Mouse (Mus musculus) neural tube, embryonic 11.5 days (tissue): ENCODE measurements around the gene Kmt2b. TPM values are rescaled to one million over a fixed set of nuclear protein-coding genes. Genes with fewer than 3 reads are reported as not detected.

ENCODE experiments used
- ATAC-seq: fragments of 200-750 bp; cut with Nextera tagmentation; 2 replicates; pipeline ENCODE4 v1.8.0; 2017; ENCODE audit warnings: moderate number of reproducible peaks, mild to moderate bottlenecking, moderate TSS enrichment, moderate library complexity; ENCODE audit not compliant: insufficient read depth, low FRiP score, low TSS enrichment
- DNase-seq: peaks from one replicate; pipeline ENCODE4 v3.0.0-alpha.2; 2015; ENCODE audit warnings: low spot score
- H3K27ac ChIP-seq: fragments of 300-500 bp; sonication (generic); 2 replicates; pipeline ENCODE4 v1.5.1; 2014; ENCODE audit warnings: low read depth, mild to moderate bottlenecking, low read length
- H3K27me3 ChIP-seq: fragments of 300-500 bp; sonication (generic); 2 replicates; pipeline ENCODE4 v1.6.1; 2014; ENCODE audit warnings: mild to moderate bottlenecking, low read length, mixed read lengths; ENCODE audit not compliant: control insufficient read depth, insufficient read depth
- H3K36me3 ChIP-seq: fragments of 300-500 bp; sonication (generic); 2 replicates; pipeline ENCODE4 v1.6.1; 2014; ENCODE audit warnings: mild to moderate bottlenecking, low read length, moderate library complexity, mixed read lengths; ENCODE audit not compliant: control insufficient read depth, insufficient read depth
- H3K4me1 ChIP-seq: fragments of 300-500 bp; sonication (generic); 2 replicates; pipeline ENCODE4 v1.6.1; 2014; ENCODE audit warnings: low read length, mixed read lengths; ENCODE audit not compliant: control insufficient read depth, insufficient read depth
- H3K4me2 ChIP-seq: fragments of 300-500 bp; sonication (generic); 2 replicates; pipeline ENCODE4 v1.6.1; 2014; ENCODE audit warnings: low read depth, mild to moderate bottlenecking, moderate library complexity
- H3K4me3 ChIP-seq: fragments of 300-500 bp; sonication (generic); 2 replicates; pipeline ENCODE4 v1.5.1; 2014; ENCODE audit warnings: low read depth, low read length
- H3K9ac ChIP-seq: fragments of 300-500 bp; sonication (generic); 2 replicates; pipeline ENCODE4 v1.6.1; 2014; ENCODE audit warnings: mild to moderate bottlenecking, low read length
- H3K9me3 ChIP-seq: fragments of 300-500 bp; sonication (generic); 2 replicates; pipeline ENCODE4 v1.6.1; 2016; ENCODE audit warnings: low read length; ENCODE audit not compliant: control insufficient read depth
- WGBS: fragments of 180-500 bp; shearing (Covaris S2); extraction: QIAGEN DNeasy Blood & Tissue Kit; methylation state at CpG from one replicate; pipeline ENCODE4 v1.1.7; 2014; 5-methylcytosine and 5-hydroxymethylcytosine counted together
- microRNA-seq: library from miRNA; unstranded; fragments of <30 nt; microRNA quantifications from one replicate; pipeline ENCODE4, GENCODE M21; 2016
- polyA plus RNA-seq: library from polyadenylated mRNA; unstranded; fragments of >200 nt; fragmentation: Nextera tagmentation; extraction: Ambion mirVana; gene quantifications from 2 replicates; pipeline ENCODE4 v1.2.1, GENCODE M21; 2014

Kmt2b gene
- polyA plus RNA-seq, 1 experiment from 2014 or later: 11.9 TPM

DNA sequence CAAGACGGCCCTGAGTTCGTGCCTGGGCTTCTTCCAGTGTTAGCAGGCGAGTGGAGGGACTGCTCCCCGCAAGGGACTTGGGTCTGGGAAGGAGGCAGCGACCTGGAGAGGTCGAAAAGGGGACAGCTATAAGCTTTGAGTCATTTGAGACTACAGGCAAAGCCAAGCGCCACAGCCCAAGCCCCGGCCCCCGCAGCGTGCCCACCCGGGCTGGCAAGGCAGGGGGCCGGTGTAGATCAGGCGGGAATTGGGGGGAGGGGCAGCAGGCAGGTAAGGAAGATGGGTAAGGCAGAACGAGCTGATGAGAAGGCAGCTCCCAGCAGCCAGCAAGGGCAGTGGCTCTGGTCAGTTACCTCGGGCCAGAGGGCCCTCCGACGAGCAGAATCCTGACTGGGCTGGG is 62.1 kb downstream of the Kmt2b start:
- Histone ChIP-seq H3K4me1 (0 out of 2 replicates have a peak, but pooled peaks cover 5% of the 10 kb centered on the region), H3K9me3 (no peaks in the 10 kb centered on the region), H3K4me3 (no peak overlapping the region), H3K27ac (no peak overlapping the region), H3K4me2 (0 out of 2 replicates have a peak overlapping the region, but pooled peaks have one; percentile 3), H3K36me3 (peaks cover 38% of the 10 kb centered on the region), H3K27me3 (no peaks in the 10 kb centered on the region), H3K9ac (peak overlapping the region; percentile 18; the same call in 1 of the 2 replicates)
- 20% methylated on average over 16 of the region's 17 CpGs for WGBS
- DNase-seq (no peak), ATAC-seq (no peak)

DNA sequence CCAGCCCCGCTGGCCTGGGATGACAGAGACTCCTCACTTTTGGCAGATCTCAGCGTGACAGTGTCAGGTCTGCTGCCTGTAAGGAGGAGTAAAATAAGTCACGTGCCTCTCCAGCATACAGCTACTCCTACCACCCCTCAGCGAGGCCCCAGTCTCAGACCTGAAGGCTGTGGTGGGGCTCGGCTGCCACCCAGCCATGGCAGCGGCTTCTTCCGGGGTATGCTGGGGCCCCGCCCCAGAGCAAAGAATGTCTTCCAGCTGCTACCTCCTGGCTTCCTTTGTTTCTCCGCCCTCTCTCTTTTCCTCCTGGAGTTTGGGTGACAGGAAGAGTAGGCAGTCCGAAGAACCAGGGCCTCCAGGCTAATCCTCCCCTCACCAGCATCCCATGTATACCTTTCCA is 62.6 kb downstream of the Kmt2b start:
- no peak overlapping the region for H3K4me2 ChIP-seq
- ATAC-seq (no peak), DNase-seq (no peak)
- H3K9ac ChIP-seq: no peak overlapping the region; the same call in 1 of the 2 replicates
- H3K36me3 ChIP-seq: peaks cover 36% of the 10 kb centered on the region
- H3K4me3 ChIP-seq: no peak overlapping the region
- no peaks in the 10 kb centered on the region for H3K9me3 ChIP-seq
- H3K27ac ChIP-seq: no peak overlapping the region
- H3K27me3 ChIP-seq: no peaks in the 10 kb centered on the region
- 0 out of 2 replicates have a peak, but pooled peaks cover 5% of the 10 kb centered on the region for H3K4me1 ChIP-seq
- 26% methylated on average over 10 of the region's 10 CpGs for WGBS

DNA sequence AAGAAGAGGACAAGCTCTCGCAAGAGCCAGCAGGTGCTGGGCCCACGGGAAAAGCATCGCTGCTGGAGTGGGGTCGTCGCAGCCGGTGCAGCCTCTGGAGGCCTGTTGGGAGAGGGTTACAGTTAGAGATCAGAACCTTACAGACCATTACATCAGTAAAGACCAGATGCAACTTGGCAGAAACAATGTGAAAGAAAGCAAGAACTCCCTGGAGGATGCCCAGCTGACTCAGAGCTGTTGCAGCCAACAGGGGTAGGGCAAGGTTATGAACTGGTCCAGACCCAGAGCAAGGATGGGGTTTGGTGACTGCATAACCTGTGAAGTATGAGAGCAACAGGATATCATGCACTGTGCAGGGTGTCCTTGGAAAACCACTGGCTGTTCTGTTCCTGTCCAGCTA is 64.0 kb downstream of the Kmt2b start:
- no peak overlapping the region for H3K4me3 ChIP-seq
- no peak for DNase-seq
- ATAC-seq: no peak
- no peaks in the 10 kb centered on the region for H3K27me3 ChIP-seq
- H3K36me3 ChIP-seq: peaks cover 23% of the 10 kb centered on the region
- WGBS: 84% methylated on average over 6 of the region's 6 CpGs
- H3K9me3 ChIP-seq: no peaks in the 10 kb centered on the region
- no peak overlapping the region for H3K4me2 ChIP-seq
- H3K4me1 ChIP-seq: 0 out of 2 replicates have a peak, but pooled peaks cover 5% of the 10 kb centered on the region
- H3K27ac ChIP-seq: no peak overlapping the region
- no peak overlapping the region for H3K9ac ChIP-seq

DNA sequence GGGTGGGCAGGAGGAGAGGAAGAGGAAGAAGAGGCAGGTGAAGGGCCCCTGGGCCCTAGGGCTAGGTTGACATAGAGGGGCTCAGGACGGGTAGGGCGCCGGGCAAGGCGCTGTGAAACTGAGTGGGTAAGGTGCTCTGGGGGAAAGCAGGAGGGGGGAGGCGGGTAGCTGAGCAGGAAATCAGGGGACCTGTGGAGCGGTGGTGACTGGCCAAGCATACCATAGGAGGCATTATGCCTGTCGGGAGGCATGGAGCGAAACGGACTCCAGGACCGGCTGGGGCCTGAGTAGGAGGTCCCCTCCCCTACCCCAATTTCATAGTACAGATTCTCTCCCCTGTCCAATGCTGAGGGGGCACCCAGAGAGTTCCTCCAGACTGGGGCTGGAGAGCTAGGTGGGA is 65.7 kb downstream of the Kmt2b start:
- Histone ChIP-seq H3K4me3 (no peak overlapping the region), H3K4me1 (0 out of 2 replicates have a peak, but pooled peaks cover 5% of the 10 kb centered on the region), H3K4me2 (no peak overlapping the region), H3K27ac (no peak overlapping the region), H3K9ac (no peak overlapping the region), H3K27me3 (no peaks in the 10 kb centered on the region), H3K36me3 (peaks cover 14% of the 10 kb centered on the region), H3K9me3 (no peaks in the 10 kb centered on the region)
- ATAC-seq: no peak
- no peak for DNase-seq
- 93% methylated on average over 10 of the region's 10 CpGs for WGBS

DNA sequence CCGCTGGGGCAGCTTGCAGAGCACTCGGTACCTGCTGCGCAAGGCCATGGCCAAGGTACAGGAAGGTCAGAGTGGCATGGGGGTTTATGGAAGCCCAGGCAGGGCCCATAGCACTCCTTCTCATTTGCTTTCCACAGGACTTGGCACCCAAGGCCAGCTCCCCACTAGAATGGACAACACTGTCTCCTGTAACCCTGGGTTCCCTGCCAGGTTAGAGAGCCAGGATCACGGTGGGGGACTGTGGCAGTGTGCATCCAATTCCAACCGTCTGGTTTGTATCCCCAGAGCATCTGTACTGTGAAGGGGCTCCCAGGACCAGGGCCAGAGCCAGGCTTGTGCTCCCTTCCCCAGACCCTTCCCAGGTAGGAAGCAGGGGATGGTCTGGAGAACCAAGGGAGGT is 67.7 kb downstream of the Kmt2b start:
- Histone ChIP-seq H3K27ac (0 out of 2 replicates have a peak overlapping the region, but pooled peaks have one; percentile 42), H3K36me3 (peaks cover 14% of the 10 kb centered on the region), H3K9me3 (no peaks in the 10 kb centered on the region), H3K9ac (no peak overlapping the region), H3K4me3 (no peak overlapping the region), H3K4me1 (no peaks in the 10 kb centered on the region), H3K27me3 (no peaks in the 10 kb centered on the region), H3K4me2 (no peak overlapping the region)
- no peak for ATAC-seq
- WGBS: 88% methylated on average over 5 of the region's 5 CpGs
- DNase-seq: no peak

DNA sequence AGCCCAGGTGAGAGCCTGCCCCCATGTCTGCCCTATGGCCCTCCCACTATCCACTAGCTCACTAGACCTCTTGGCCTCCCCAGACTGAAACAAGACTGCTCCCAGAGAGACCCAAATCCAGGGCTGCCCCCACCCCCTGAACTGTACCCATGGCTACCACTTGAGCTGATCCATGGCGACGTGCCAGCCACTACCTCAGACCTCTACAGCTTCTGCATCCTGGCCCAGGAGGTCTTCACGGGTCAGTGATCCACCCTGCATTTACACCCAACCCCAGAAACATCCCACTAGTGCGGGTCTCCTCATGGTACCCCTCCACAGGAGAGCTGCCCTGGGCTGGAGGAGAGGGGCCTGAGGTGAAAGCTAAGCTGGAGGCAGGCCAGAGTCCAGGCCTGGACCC is 68.1 kb downstream of the Kmt2b start:
- no peak for DNase-seq
- Histone ChIP-seq H3K4me2 (no peak overlapping the region), H3K27ac (no peak overlapping the region), H3K27me3 (no peaks in the 10 kb centered on the region), H3K9ac (peak overlapping the region; percentile 15; the same call in 1 of the 2 replicates), H3K36me3 (peaks cover 14% of the 10 kb centered on the region), H3K4me3 (no peak overlapping the region), H3K9me3 (no peaks in the 10 kb centered on the region), H3K4me1 (no peaks in the 10 kb centered on the region)
- WGBS: 68% methylated on average over 4 of the region's 4 CpGs
- no peak for ATAC-seq

Small RNA genes lying within 50 kb of the gene (microRNA-seq; reads per million reads assigned to microRNA genes)
- gene Gm38670: 0.78 reads per million
- not detected for gene Mir3569

Other genes starting within 250 kb of the Kmt2b start
- gene Lrfn3, start 226.0 kb downstream of the Kmt2b start, polyA plus RNA-seq: 6.3 TPM in 2 replicates
- 17.8 and 17.9 TPM in 2 replicates for gene Tyrobp, start 175.0 kb downstream of the Kmt2b start, polyA plus RNA-seq
- not detected in 2 replicates for gene Hcst, start 168.9 kb downstream of the Kmt2b start, polyA plus RNA-seq
- 0.84 and 0.99 TPM in 2 replicates for gene Nfkbid, start 167.0 kb downstream of the Kmt2b start, polyA plus RNA-seq
- gene Aplp1, start 143.2 kb downstream of the Kmt2b start, polyA plus RNA-seq: 150 and 165 TPM in 2 replicates
- 19.0 and 19.6 TPM in 2 replicates for gene Kirrel2, start 131.0 kb downstream of the Kmt2b start, polyA plus RNA-seq
- 1.8 and 3.4 TPM in 2 replicates for gene Nphs1, start 130.4 kb downstream of the Kmt2b start, polyA plus RNA-seq
- not detected in 2 replicates for gene Prodh2, start 95.1 kb downstream of the Kmt2b start, polyA plus RNA-seq
- gene Arhgap33, start 53.7 kb downstream of the Kmt2b start, polyA plus RNA-seq: 48.8 and 51.1 TPM in 2 replicates
- gene Hspb6, start 36.5 kb downstream of the Kmt2b start, polyA plus RNA-seq: 3.7 and 4.4 TPM in 2 replicates
- gene Proser3, start 36.4 kb downstream of the Kmt2b start, polyA plus RNA-seq: 8.6 and 12.1 TPM in 2 replicates
- gene Lin37, start 28.9 kb downstream of the Kmt2b start, polyA plus RNA-seq: 46.2 and 47.0 TPM in 2 replicates
- gene U2af1l4, start 25.4 kb downstream of the Kmt2b start, polyA plus RNA-seq: 90.6 and 95.5 TPM in 2 replicates
- gene Gm49396, start 25.4 kb downstream of the Kmt2b start, polyA plus RNA-seq: 7.3 and 7.6 TPM in 2 replicates
- gene Psenen, start 25.1 kb downstream of the Kmt2b start, polyA plus RNA-seq: 97.8 and 106 TPM in 2 replicates
- 1.3 and 3.6 TPM in 2 replicates for gene Igflr1, start 23.3 kb downstream of the Kmt2b start, polyA plus RNA-seq
- 0.18 TPM in 1 of 2 replicates, not detected in the other for gene Zbtb32, start 10.2 kb upstream of the Kmt2b start, polyA plus RNA-seq
- gene Upk1a, start 24.1 kb upstream of the Kmt2b start, polyA plus RNA-seq: 4.8 TPM in 2 replicates
- 786 and 833 TPM in 2 replicates for gene Cox6b1, start 37.4 kb upstream of the Kmt2b start, polyA plus RNA-seq
- not detected in 2 replicates for gene Etv2, start 47.1 kb upstream of the Kmt2b start, polyA plus RNA-seq
- 133 and 134 TPM in 2 replicates for gene Rbm42, start 61.6 kb upstream of the Kmt2b start, polyA plus RNA-seq
- 49.4 and 57.7 TPM in 2 replicates for gene Haus5, start 76.3 kb upstream of the Kmt2b start, polyA plus RNA-seq
- not detected in 2 replicates for gene Pmis2, start 82.9 kb upstream of the Kmt2b start, polyA plus RNA-seq
- gene 2200002J24Rik, start 110.2 kb upstream of the Kmt2b start, polyA plus RNA-seq: 0.58 TPM in 1 of 2 replicates, not detected in the other
- gene Atp4a, start 123.5 kb upstream of the Kmt2b start, polyA plus RNA-seq: 0.81 and 0.84 TPM in 2 replicates
- gene Tmem147, start 140.8 kb upstream of the Kmt2b start, polyA plus RNA-seq: 167 and 172 TPM in 2 replicates
- gene Gapdhs, start 155.0 kb upstream of the Kmt2b start, polyA plus RNA-seq: 0.27 and 0.88 TPM in 2 replicates
- gene Sbsn, start 162.7 kb upstream of the Kmt2b start, polyA plus RNA-seq: 0.09 and 0.74 TPM in 2 replicates
- gene Dmkn, start 175.0 kb upstream of the Kmt2b start, polyA plus RNA-seq: not detected in 2 replicates
- gene Krtdap, start 199.2 kb upstream of the Kmt2b start, polyA plus RNA-seq: not detected in 2 replicates
- not detected in 2 replicates for gene Ffar2, start 235.0 kb upstream of the Kmt2b start, polyA plus RNA-seq